Mouse (Mus musculus) CH12.LX (cell line): ENCODE results near the gene Dgkq. TPM values are rescaled to one million over a fixed set of nuclear protein-coding genes. Genes with fewer than 3 reads are reported as not detected.

Experiments
- DNase-seq: peaks from one replicate; pipeline ENCODE4 v3.0.0-alpha.2; 2013; ENCODE audit errors: extremely low read depth
- H3K27ac ChIP-seq: 2 replicates; pipeline ENCODE4 v1.5.1; 2012; ENCODE audit warnings: low read depth, mild to moderate bottlenecking, control low read depth, moderate library complexity; ENCODE audit not compliant: insufficient read depth
- H3K27me3 ChIP-seq: replicated peaks from 2 replicates; pipeline ENCODE3; 2012; ENCODE audit warnings: inconsistent platforms
- H3K36me3 ChIP-seq, 2 experiments: replicated peaks in 1 of 2; 2 replicates each; pipeline versions ENCODE3 to v1.6.1; 2012; ENCODE audit warnings: inconsistent platforms in 1 of 2, low read length in 1 of 2, mild to moderate bottlenecking in 1 of 2, mixed read lengths in 1 of 2, moderate library complexity in 1 of 2; ENCODE audit not compliant: control insufficient read depth in 1 of 2, insufficient read depth in 1 of 2
- H3K4me1 ChIP-seq, 2 experiments: 2 replicates each; pipeline ENCODE4 v1.6.1; 2012; ENCODE audit warnings: inconsistent platforms in 1 of 2, moderate library complexity in 1 of 2; ENCODE audit not compliant: insufficient read depth in 2 of 2, control insufficient read depth in 1 of 2
- H3K4me2 ChIP-seq: 2 replicates; pipeline ENCODE4 v1.6.1; 2012; ENCODE audit warnings: low read depth, mild to moderate bottlenecking, control low read depth; ENCODE audit not compliant: poor library complexity, insufficient read depth, severe bottlenecking
- H3K4me3 ChIP-seq, 3 experiments: fragments of 150-350 bp in 1 of 3; sonication (generic) in 1 of 3; replicated peaks in 1 of 3; 2 replicates each; pipeline versions ENCODE3 to v1.5.1; 2011 to 2012; ENCODE audit warnings: low read depth in 2 of 3, low read length in 2 of 3, mild to moderate bottlenecking in 2 of 3, moderate library complexity in 2 of 3, control low read depth in 1 of 3, improper control_type of control experiment in 1 of 3, inconsistent platforms in 1 of 3, mixed read lengths in 1 of 3; ENCODE audit not compliant: poor library complexity in 1 of 3
- H3K79me2 ChIP-seq: replicated peaks from 2 replicates; pipeline ENCODE4 v1.6.1; 2012; ENCODE audit warnings: mild to moderate bottlenecking, moderate library complexity; ENCODE audit not compliant: control insufficient read depth, poor library complexity, insufficient read depth, severe bottlenecking; ENCODE audit errors: extremely low read depth
- H3K9ac ChIP-seq: 2 replicates; pipeline ENCODE4 v1.6.1; 2012; ENCODE audit warnings: low read depth, mild to moderate bottlenecking, control low read depth, moderate library complexity; ENCODE audit not compliant: insufficient read depth
- H3K9me3 ChIP-seq: replicated peaks from 2 replicates; pipeline ENCODE3; 2012; ENCODE audit warnings: low read length, inconsistent platforms, mixed read lengths
- CHD1 ChIP-seq: IDR thresholded peaks from 2 replicates; pipeline ENCODE4 v1.6.1; 2012; ENCODE audit warnings: low read depth, low read length, improper control_type of control experiment, inconsistent platforms
- CHD2 ChIP-seq: IDR thresholded peaks from 2 replicates; pipeline ENCODE4 v1.6.1; 2011; ENCODE audit warnings: low read length, improper control_type of control experiment
- E2F4 ChIP-seq: IDR thresholded peaks from 2 replicates; pipeline ENCODE4 v1.6.1; 2011; ENCODE audit warnings: low read depth, low read length, improper control_type of control experiment; ENCODE audit not compliant: insufficient replicate concordance
- HCFC1 ChIP-seq: IDR thresholded peaks from 2 replicates; pipeline ENCODE4 v1.6.1; 2012; ENCODE audit warnings: low read depth, mild to moderate bottlenecking, inconsistent platforms, low read length, improper control_type of control experiment
- IRF4 ChIP-seq: IDR thresholded peaks from 2 replicates; pipeline ENCODE4 v1.6.1; 2014; ENCODE audit warnings: low read depth, mild to moderate bottlenecking, inconsistent platforms, low read length, improper control_type of control experiment
- JUND ChIP-seq: conservative IDR thresholded peaks from 2 replicates; pipeline ENCODE4 v1.6.1; 2011; ENCODE audit warnings: low read depth, low read length, improper control_type of control experiment
- KAT2A ChIP-seq: IDR thresholded peaks from 2 replicates; pipeline ENCODE4 v1.6.1; 2012; ENCODE audit warnings: low read length, improper control_type of control experiment, inconsistent platforms; ENCODE audit not compliant: insufficient replicate concordance
- MAFK ChIP-seq: IDR thresholded peaks from 2 replicates; pipeline ENCODE4 v1.6.1; 2011; ENCODE audit warnings: low read length, improper control_type of control experiment; ENCODE audit not compliant: insufficient replicate concordance
- MAX ChIP-seq: IDR thresholded peaks from 2 replicates; pipeline ENCODE4 v1.6.1; 2011; ENCODE audit warnings: low read length, improper control_type of control experiment
- MEF2A ChIP-seq: IDR thresholded peaks from 2 replicates; pipeline ENCODE4 v1.6.1; 2014; ENCODE audit warnings: low read depth, mild to moderate bottlenecking, inconsistent platforms, low read length, improper control_type of control experiment, borderline replicate concordance
- MXI1 ChIP-seq: IDR thresholded peaks from 2 replicates; pipeline ENCODE4 v1.6.1; 2011; ENCODE audit warnings: mild to moderate bottlenecking, low read depth, low read length, improper control_type of control experiment
- MYC ChIP-seq: IDR thresholded peaks from 2 replicates; pipeline ENCODE4 v1.6.1; 2011; ENCODE audit warnings: low read depth, mild to moderate bottlenecking, improper control_type of control experiment, low read length
- NELFE ChIP-seq: IDR thresholded peaks from 2 replicates; pipeline ENCODE4 v1.6.1; 2011; ENCODE audit warnings: low read depth, low read length, improper control_type of control experiment
- NRF1 ChIP-seq: IDR thresholded peaks from 2 replicates; pipeline ENCODE4 v1.6.1; 2014; ENCODE audit warnings: low read depth, mild to moderate bottlenecking, inconsistent platforms, low read length, improper control_type of control experiment, moderate library complexity
- POLR2AphosphoS2 ChIP-seq: IDR thresholded peaks from 2 replicates; pipeline ENCODE4 v1.6.1; 2011; ENCODE audit warnings: low read depth, low read length, improper control_type of control experiment
- SMC3 ChIP-seq: IDR thresholded peaks from 2 replicates; pipeline ENCODE4 v1.6.1; 2011; ENCODE audit warnings: low read depth, low read length, improper control_type of control experiment
- USF1 ChIP-seq: IDR thresholded peaks from 2 replicates; pipeline ENCODE4 v1.6.1; 2014; ENCODE audit warnings: low read depth, mild to moderate bottlenecking, inconsistent platforms, low read length, improper control_type of control experiment
- USF2 ChIP-seq: conservative IDR thresholded peaks from 2 replicates; pipeline ENCODE4 v1.6.1; 2011; ENCODE audit warnings: low read depth, low read length, improper control_type of control experiment
- ZKSCAN1 ChIP-seq: IDR thresholded peaks from 2 replicates; pipeline ENCODE4 v1.6.1; 2012; ENCODE audit warnings: low read depth, inconsistent platforms, low read length, improper control_type of control experiment, borderline replicate concordance
- ZMIZ1 ChIP-seq: IDR thresholded peaks from 2 replicates; pipeline ENCODE4 v1.6.1; 2012; ENCODE audit warnings: low read depth, mild to moderate bottlenecking, inconsistent platforms, low read length, improper control_type of control experiment
- ZNF384 ChIP-seq: IDR thresholded peaks from 2 replicates; pipeline ENCODE4 v1.6.1; 2012; ENCODE audit warnings: low read depth, low read length, improper control_type of control experiment, inconsistent platforms
- dilution Hi-C: fragments of 300-500 bp; cut with MboI; formaldehyde crosslinking; loops from 2 replicates; pipeline ENCODE4 v1.14.3; 2020; ENCODE audit warnings: low sequenced_read_pairs; ENCODE audit not compliant: extremely low pct_unique_long_range_greater_than_20kb, extremely low pct_ligation_motif_present
- in situ Hi-C: fragments of 300-500 bp; cut with MboI; formaldehyde crosslinking; loops from 3 replicates; pipeline ENCODE4 v1.14.3; 2019; ENCODE audit warnings: low sequenced_read_pairs, low pct_ligation_motif_present, low pct_unique_long_range_greater_than_20kb, mixed read lengths
- polyA plus RNA-seq: library from polyadenylated mRNA; unstranded; fragments of >175 nt; gene quantifications from 2 replicates; pipeline ENCODE4 v1.2.1, GENCODE M21; 2012; ENCODE audit warnings: low read depth; ENCODE audit not compliant: insufficient read length
- total RNA-seq, 2 experiments: library from RNA; depleted of rRNA; stranded (reverse); fragments of 300-350 nt in 1 of 2; fragments of >200 nt in 1 of 2; gene quantifications; 2 replicates each; pipeline ENCODE4 v1.2.3; 2012 to 2014

Dgkq gene
- total and polyA plus RNA-seq, 3 experiments: 3.7 to 8.5 (median 4.4) TPM

GRCm38 (mm10) chr5:108655891-108656650, 13.4 kb downstream of the Dgkq start:
- TF ChIP-seq IRF4 (no peak), CHD1 (no peak), MYC (no peak), HCFC1 (no peak), ZKSCAN1 (no peak), MAX (no peak), E2F4 (no peak), JUND (no peak), USF2 (no peak), ZNF384 (no peak), MXI1 (no peak), ZMIZ1 (no peak), SMC3 (no peak), KAT2A (no peak), NELFE (no peak), NRF1 (no peak), MAFK (no peak), CHD2 (no peak), POLR2AphosphoS2 (no peak), MEF2A (no peak)
- no peak overlapping the region for H3K4me2 ChIP-seq
- no peaks in the 10 kb centered on the region for H3K9me3 ChIP-seq
- peaks cover 56 to 74% of the 10 kb centered on the region in 2 experiments for H3K36me3 ChIP-seq
- H3K9ac ChIP-seq: no peak overlapping the region
- H3K4me1 ChIP-seq: peaks cover 5 to 22% of the 10 kb centered on the region in 2 experiments
- H3K27me3 ChIP-seq: no peaks in the 10 kb centered on the region
- H3K4me3 ChIP-seq: no peak overlapping the region
- no peak overlapping the region for H3K27ac ChIP-seq
- dilution Hi-C loops (no loop called here), in situ Hi-C loops (loop anchor here (25.0 kb wide), 1 partner anchor 219 kb away; the partner anchor contains the start of genes Atp5k and Mfsd7a)
- H3K79me2 ChIP-seq: no peaks in the 10 kb centered on the region
- no peak for DNase-seq

DNA sequence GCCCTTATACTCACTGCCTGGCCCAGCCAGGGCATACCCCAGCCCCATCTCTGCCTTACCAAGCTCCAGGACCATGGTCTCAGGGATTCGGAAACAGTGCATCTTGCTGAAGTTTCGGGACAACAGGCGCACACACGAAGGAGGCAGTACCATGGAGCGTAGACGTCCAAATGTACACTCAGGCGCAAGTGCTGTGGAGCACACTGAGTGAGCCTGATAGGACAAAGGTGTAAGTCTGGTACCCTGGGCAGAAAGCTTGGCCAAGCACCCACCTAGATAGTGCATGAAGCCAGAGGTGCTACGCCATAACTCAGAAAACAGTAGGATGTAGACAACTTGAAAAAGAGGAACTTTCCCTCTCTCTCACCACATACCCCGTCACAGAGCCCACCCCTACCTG, 14.1 kb downstream of the Dgkq start:
- Histone ChIP-seq H3K36me3 (peaks cover 56 to 81% of the 10 kb centered on the region in 2 experiments), H3K9me3 (no peaks in the 10 kb centered on the region), H3K4me3 (no peak overlapping the region), H3K27me3 (no peaks in the 10 kb centered on the region), H3K4me2 (no peak overlapping the region), H3K4me1 (peaks cover 3 to 18% of the 10 kb centered on the region in 2 experiments), H3K27ac (no peak overlapping the region), H3K9ac (no peak overlapping the region), H3K79me2 (no peaks in the 10 kb centered on the region)
- dilution Hi-C loops: no loop called here
- TF ChIP-seq USF1: no peak
- TF ChIP-seq JUND: no peak
- no peak for TF ChIP-seq IRF4
- in situ Hi-C loops: loop anchor here (25.0 kb wide), 1 partner anchor 218 kb away; the partner anchor contains the start of genes Atp5k and Mfsd7a
- DNase-seq: no peak
